In the genomic region with DNA sequence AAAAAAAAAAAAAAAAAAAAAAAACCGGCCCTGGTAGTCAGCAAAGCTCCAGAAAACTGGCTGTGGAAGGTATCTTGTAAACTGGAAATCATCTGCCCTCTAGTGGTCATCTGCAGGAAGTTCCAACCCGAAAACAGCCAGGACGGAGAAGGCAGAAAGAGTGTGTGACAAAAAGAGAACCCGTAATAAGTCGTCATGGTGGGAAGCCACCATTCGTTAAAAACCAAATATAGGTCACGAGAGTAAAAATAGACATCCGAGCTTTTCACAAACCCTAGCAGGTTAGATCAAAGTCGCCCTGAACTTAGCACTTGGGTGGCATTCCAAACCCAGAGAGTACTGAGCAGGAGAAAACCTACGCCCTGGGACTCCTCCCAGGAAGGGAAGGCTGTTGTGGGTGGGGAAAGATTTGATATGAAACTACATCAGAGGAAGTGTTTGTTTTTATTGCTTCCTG, we compare ENCODE assay signal across 9 mouse cellular contexts. TPM values are rescaled to one million over a fixed set of nuclear protein-coding genes. Genes with fewer than 3 reads are reported as not detected.
DNase-seq lines count a peak whose midpoint lies in the region; ATAC-seq lines count a peak whose summit lies in the region.
"Had no signal": no experiment of that assay in that cellular context is flagged by ENCODE, and none has a peak within 500 bp of the region (broad histone marks: within the 10 kb centered on the region; RNA-seq: fewer than 3 reads in every experiment).

No protein-coding gene starts in this region.

- DNase-seq in A20 (ENCODE audit: low read depth, low spot score), result peak; percentile 3
- DNase-seq in adrenal gland, adult 18-20 months (ENCODE audit: low spot score in 2 of 2), result peak; percentile 32 to 38
- peak; percentile 87 for DNase-seq in embryo, embryonic 10.5 days (ENCODE audit: low spot score)
- peak; percentile 97 for DNase-seq in heart, adult 11 months
- DNase-seq in kidney, adult 11 months, result peak; percentile 62
- DNase-seq in left cerebral cortex, postnatal 4 days, result peak; percentile 47
- DNase-seq in midbrain, embryonic 11.5 days (ENCODE audit: low spot score, missing footprints), result peak; percentile 91
- DNase-seq in spleen, postnatal 36 days (ENCODE audit: low spot score in 2 of 2), result peak; percentile 31 to 44

- H3K27me3 ChIP-seq in midbrain, embryonic 11.5 days (ENCODE audit: control insufficient read depth, insufficient read depth, low read length), result no peaks in the 10 kb centered on the region

- WGBS in midbrain, embryonic 11.5 days, result 21% methylated on average over 10 of the region's 10 CpGs

- intact Hi-C loops in left cerebral cortex, postnatal 4 days (cut with DNase I), result loop anchor here (10.0 kb wide), 3 partner anchors 614 to 734 kb away; no protein-coding TSS in a partner anchor

- no peaks in the 10 kb centered on the region for H3K9me3 ChIP-seq in midbrain, embryonic 11.5 days (ENCODE audit: control insufficient read depth, low read length)

- ATAC-seq in midbrain, embryonic 11.5 days (ENCODE audit: low FRiP score), result peak; percentile 59; the same call in 1 of the 2 replicates

- no peak overlapping the region for H3K9ac ChIP-seq in midbrain, embryonic 11.5 days (ENCODE audit: low read length)

- no peaks in the 10 kb centered on the region for H3K36me3 ChIP-seq in midbrain, embryonic 11.5 days (ENCODE audit: control insufficient read depth, insufficient read depth, low read length)

- H3K4me1 ChIP-seq in midbrain, embryonic 11.5 days (ENCODE audit: control insufficient read depth, insufficient read depth, low read length), result no peaks in the 10 kb centered on the region

- no peak overlapping the region for H3K4me2 ChIP-seq in midbrain, embryonic 11.5 days

- H3K4me3 ChIP-seq in midbrain, embryonic 11.5 days (ENCODE audit: low read depth, low read length), result no peak overlapping the region
- H3K4me3 ChIP-seq: erythroblast, embryonic 14.5 days had no signal

- H3K27ac ChIP-seq in midbrain, embryonic 11.5 days (ENCODE audit: low read depth, low read length), result no peak overlapping the region

RNA-seq across cellular contexts. Expression of a gene that starts 45.9 kb away (rescaled TPM):
- total RNA-seq in adrenal gland, adult 18-20 months (2021), result not detected
- total RNA-seq in left cerebral cortex, postnatal 4 days (2021), result under 1 TPM in 1 of 2 experiments, not detected in 1; 0.74 TPM
- polyA plus RNA-seq in midbrain, embryonic 11.5 days (2014; fragmentation: Nextera tagmentation; extraction: Ambion mirVana), result 0.42 TPM in 1 of 2 replicates, not detected in the other
- polyA plus RNA-seq: erythroblast, embryonic 14.5 days had no signal

Comparison
In these comparisons a context has a peak if more than half of its experiments do, and no peak if none do; other contexts are left out.
1. DNase-seq: peak in every context shown above with its lines; median percentile 97 in heart, adult 11 months; 91 in midbrain, embryonic 11.5 days; 87 in embryo, embryonic 10.5 days; 62 in kidney, adult 11 months; 47 in left cerebral cortex, postnatal 4 days; 38 in spleen, postnatal 36 days; 35 in adrenal gland, adult 18-20 months; 3 in A20.